Mouse (Mus musculus): ENCODE results near the gene Grk2. TPM values are rescaled to one million over a fixed set of nuclear protein-coding genes. Genes with fewer than 3 reads are reported as not detected.
"Not testable (repeated sequence)": the region's sequence is repeated elsewhere in the genome, so short reads cannot be mapped to it uniquely, and the experiment has no call there.

The Grk2 gene
- polyA plus RNA-seq, 1 experiment from 2014 or later: 12.4 TPM

DNA sequence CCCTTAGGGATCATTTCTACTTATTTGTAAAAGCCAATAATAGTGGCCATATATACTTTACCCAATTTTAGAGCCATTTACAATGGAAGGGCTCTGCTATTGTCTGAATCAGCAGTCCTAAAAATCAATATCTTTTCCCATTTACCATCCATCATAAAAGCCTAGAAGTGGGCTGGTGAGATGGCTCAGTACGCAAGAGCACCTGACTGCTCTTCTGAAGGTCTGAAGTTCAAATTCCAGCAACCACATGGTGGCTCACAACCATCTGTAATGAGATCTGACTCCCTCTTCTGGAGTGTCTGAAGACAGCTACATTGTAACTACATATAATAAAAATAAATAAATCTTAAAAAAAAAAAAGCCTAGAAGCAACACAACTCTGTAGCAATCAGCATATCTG is 57.3 kb downstream of the Grk2 start:
- not testable (repeated sequence) for ATAC-seq (ENCODE audit: insufficient read depth)

GRCm38 (mm10) chr19:4247010-4247409 is 59.0 kb downstream of the Grk2 start:
- H3K4me3 ChIP-seq (replicated peaks): no peak overlapping the region
- H3K4me2 ChIP-seq: no peak overlapping the region
- no peaks in the 10 kb centered on the region for H3K9me3 ChIP-seq (replicated peaks)
- 0 out of 2 replicates have a peak, but pooled peaks cover under 1% of the 10 kb centered on the region for H3K27me3 ChIP-seq
- H3K4me1 ChIP-seq (replicated peaks): no peaks in the 10 kb centered on the region
- no peak overlapping the region for H3K9ac ChIP-seq
- H3K36me3 ChIP-seq (replicated peaks): no peaks in the 10 kb centered on the region
- ATAC-seq (ENCODE audit: insufficient read depth): no peak
- H3K27ac ChIP-seq (replicated peaks): no peak overlapping the region
- 33% methylated on average over 1 of the region's 1 CpGs for WGBS (ENCODE audit: insufficient replicate concordance)

More for the DNA sequence above, 57.3 kb downstream of the Grk2 start:
- H3K36me3 ChIP-seq (replicated peaks); H3K27me3 ChIP-seq; H3K4me1 ChIP-seq (replicated peaks); H3K9me3 ChIP-seq (replicated peaks); H3K4me3 ChIP-seq (replicated peaks); H3K9ac ChIP-seq; H3K4me2 ChIP-seq; H3K27ac ChIP-seq (replicated peaks): not testable (repeated sequence)
- WGBS (ENCODE audit: insufficient replicate concordance): 63% methylated on average over 1 of the region's 1 CpGs

DNA sequence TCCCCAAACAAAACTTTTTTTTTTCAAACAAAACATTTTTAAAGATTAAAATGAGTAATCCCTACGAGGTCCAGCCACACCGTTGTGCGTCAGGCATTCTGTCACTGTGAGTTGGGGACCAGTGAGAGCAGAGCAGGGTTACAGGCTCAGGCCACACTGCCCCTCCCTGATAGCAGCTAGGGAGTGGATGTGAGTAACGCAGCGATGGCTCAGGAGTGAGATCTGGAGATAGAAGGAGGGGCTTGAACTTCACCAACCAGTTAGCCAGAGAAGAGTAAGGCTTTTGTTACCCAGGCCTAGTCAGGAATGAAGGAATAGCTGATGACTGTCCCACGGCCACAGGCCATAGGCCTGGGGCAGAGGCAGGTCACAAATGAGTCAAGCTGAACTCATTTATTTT is 61.2 kb downstream of the Grk2 start:
- H3K4me1 ChIP-seq (replicated peaks): peaks cover 3% of the 10 kb centered on the region
- no peaks in the 10 kb centered on the region for H3K36me3 ChIP-seq (replicated peaks)
- H3K9ac ChIP-seq: no peak overlapping the region
- H3K9me3 ChIP-seq (replicated peaks): no peaks in the 10 kb centered on the region
- H3K4me3 ChIP-seq (replicated peaks): no peak overlapping the region
- no peak overlapping the region for H3K4me2 ChIP-seq
- H3K27me3 ChIP-seq: no peaks in the 10 kb centered on the region
- no peak overlapping the region for H3K27ac ChIP-seq (replicated peaks)
- WGBS (ENCODE audit: insufficient replicate concordance): 61% methylated on average over 6 of the region's 6 CpGs
- ATAC-seq (ENCODE audit: insufficient read depth): no peak

GRCm38 (mm10) chr19:4242416-4242815 is 63.6 kb downstream of the Grk2 start:
- no peaks in the 10 kb centered on the region for H3K27me3 ChIP-seq
- H3K4me2 ChIP-seq: no peak overlapping the region
- no peak overlapping the region for H3K9ac ChIP-seq
- no peak overlapping the region for H3K27ac ChIP-seq (replicated peaks)
- no peaks in the 10 kb centered on the region for H3K36me3 ChIP-seq (replicated peaks)
- 48% methylated on average over 3 of the region's 3 CpGs for WGBS (ENCODE audit: insufficient replicate concordance)
- peaks cover 4% of the 10 kb centered on the region for H3K4me1 ChIP-seq (replicated peaks)
- no peak overlapping the region for H3K4me3 ChIP-seq (replicated peaks)
- no peak for ATAC-seq (ENCODE audit: insufficient read depth)
- H3K9me3 ChIP-seq (replicated peaks): no peaks in the 10 kb centered on the region

DNA sequence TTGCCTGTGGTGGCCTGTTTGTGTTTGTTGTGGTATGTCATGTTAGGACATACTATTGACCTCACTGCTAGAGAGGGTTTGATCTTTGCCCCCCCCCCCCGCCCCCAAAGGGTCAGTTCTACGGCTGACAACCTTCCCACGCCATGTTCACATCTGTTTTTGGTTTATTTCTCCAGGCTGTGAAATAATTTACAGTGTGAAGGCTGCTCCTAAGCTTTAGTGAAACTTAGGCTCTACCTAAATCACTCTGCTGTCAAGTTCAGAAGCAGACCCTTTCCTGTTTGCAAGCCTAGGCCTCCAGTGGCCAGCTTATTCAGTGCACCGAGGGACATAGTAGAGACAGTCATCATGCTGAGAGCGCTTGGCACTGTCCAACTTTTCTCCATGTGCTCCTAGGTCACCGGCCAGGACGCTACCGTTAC is 65.8 kb downstream of the Grk2 start:
- H3K4me3 ChIP-seq (replicated peaks): no peak overlapping the region
- no peaks in the 10 kb centered on the region for H3K36me3 ChIP-seq (replicated peaks)
- no peak for ATAC-seq (ENCODE audit: insufficient read depth)
- peaks cover 4% of the 10 kb centered on the region for H3K4me1 ChIP-seq (replicated peaks)
- H3K27ac ChIP-seq (replicated peaks): no peak overlapping the region
- no peaks in the 10 kb centered on the region for H3K9me3 ChIP-seq (replicated peaks)
- 45% methylated on average over 8 of the region's 8 CpGs for WGBS (ENCODE audit: insufficient replicate concordance)
- H3K4me2 ChIP-seq: no peak overlapping the region
- H3K9ac ChIP-seq: no peak overlapping the region
- no peaks in the 10 kb centered on the region for H3K27me3 ChIP-seq

Small RNAs within 50 kb of the gene (microRNA-seq; reads per million reads assigned to microRNA genes)
- not detected for gene Mir6985

Other genes with a start within 250 kb of the Grk2 start
- gene Gstp3, start 246.7 kb downstream of the Grk2 start, polyA plus RNA-seq (2015; fragmentation: Nextera tagmentation; extraction: Ambion mirVana): 77.6 and 97.4 TPM in 2 replicates
- 0.29 and 0.38 TPM in 2 replicates for gene Cabp2, start 224.6 kb downstream of the Grk2 start, polyA plus RNA-seq (2015; fragmentation: Nextera tagmentation; extraction: Ambion mirVana)
- gene Cdk2ap2, start 209.0 kb downstream of the Grk2 start, polyA plus RNA-seq (2015; fragmentation: Nextera tagmentation; extraction: Ambion mirVana): 115 and 127 TPM in 2 replicates
- 6.0 and 7.9 TPM in 2 replicates for gene Pitpnm1, start 206.2 kb downstream of the Grk2 start, polyA plus RNA-seq (2015; fragmentation: Nextera tagmentation; extraction: Ambion mirVana)
- 35.8 and 38.3 TPM in 2 replicates for gene Aip, start 180.4 kb downstream of the Grk2 start, polyA plus RNA-seq (2015; fragmentation: Nextera tagmentation; extraction: Ambion mirVana)
- gene Gpr152, start 166.4 kb downstream of the Grk2 start, polyA plus RNA-seq (2015; fragmentation: Nextera tagmentation; extraction: Ambion mirVana): not detected in 2 replicates
- 0.13 TPM in 2 replicates for gene Cabp4, start 162.2 kb downstream of the Grk2 start, polyA plus RNA-seq (2015; fragmentation: Nextera tagmentation; extraction: Ambion mirVana)
- gene Coro1b, start 157.6 kb downstream of the Grk2 start, polyA plus RNA-seq (2015; fragmentation: Nextera tagmentation; extraction: Ambion mirVana): 71.8 and 77.5 TPM in 2 replicates
- 15.6 and 17.5 TPM in 2 replicates for gene Ptprcap, start 152.6 kb downstream of the Grk2 start, polyA plus RNA-seq (2015; fragmentation: Nextera tagmentation; extraction: Ambion mirVana)
- gene Rps6kb2, start 142.9 kb downstream of the Grk2 start, polyA plus RNA-seq (2015; fragmentation: Nextera tagmentation; extraction: Ambion mirVana): 32.8 and 34.2 TPM in 2 replicates
- 0.64 and 0.76 TPM in 2 replicates for gene Carns1, start 130.7 kb downstream of the Grk2 start, polyA plus RNA-seq (2015; fragmentation: Nextera tagmentation; extraction: Ambion mirVana)
- 5.5 and 7.0 TPM in 2 replicates for gene Tbc1d10c, start 114.9 kb downstream of the Grk2 start, polyA plus RNA-seq (2015; fragmentation: Nextera tagmentation; extraction: Ambion mirVana)
- 414 and 425 TPM in 2 replicates for gene Ppp1ca, start 114.2 kb downstream of the Grk2 start, polyA plus RNA-seq (2015; fragmentation: Nextera tagmentation; extraction: Ambion mirVana)
- 15.6 and 16.5 TPM in 2 replicates for gene Rad9a, start 104.6 kb downstream of the Grk2 start, polyA plus RNA-seq (2015; fragmentation: Nextera tagmentation; extraction: Ambion mirVana)
- 0.38 and 0.56 TPM in 2 replicates for gene Clcf1, start 92.0 kb downstream of the Grk2 start, polyA plus RNA-seq (2015; fragmentation: Nextera tagmentation; extraction: Ambion mirVana)
- not detected in 2 replicates for gene AC109138.7, start 91.9 kb downstream of the Grk2 start, polyA plus RNA-seq (2015; fragmentation: Nextera tagmentation; extraction: Ambion mirVana)
- gene Pold4, start 74.3 kb downstream of the Grk2 start, polyA plus RNA-seq (2015; fragmentation: Nextera tagmentation; extraction: Ambion mirVana): 13.1 and 15.0 TPM in 2 replicates
- 2.0 and 2.3 TPM in 2 replicates for gene Ssh3, start 37.0 kb downstream of the Grk2 start, polyA plus RNA-seq (2015; fragmentation: Nextera tagmentation; extraction: Ambion mirVana)
- 0.90 and 1.5 TPM in 2 replicates for gene Ankrd13d, start 23.1 kb downstream of the Grk2 start, polyA plus RNA-seq (2015; fragmentation: Nextera tagmentation; extraction: Ambion mirVana)
- gene Kdm2a, start 92.1 kb upstream of the Grk2 start, polyA plus RNA-seq (2015; fragmentation: Nextera tagmentation; extraction: Ambion mirVana): 12.9 and 13.1 TPM in 2 replicates
- 7.9 and 8.5 TPM in 2 replicates for gene Rhod, start 133.2 kb upstream of the Grk2 start, polyA plus RNA-seq (2015; fragmentation: Nextera tagmentation; extraction: Ambion mirVana)
- gene Syt12, start 171.2 kb upstream of the Grk2 start, polyA plus RNA-seq (2015; fragmentation: Nextera tagmentation; extraction: Ambion mirVana): 0.12 and 0.33 TPM in 2 replicates
- gene 2010003K11Rik, start 192.4 kb upstream of the Grk2 start, polyA plus RNA-seq (2015; fragmentation: Nextera tagmentation; extraction: Ambion mirVana): 0.09 TPM in 1 of 2 replicates, not detected in the other
- gene Pcx, start 204.2 kb upstream of the Grk2 start, polyA plus RNA-seq (2015; fragmentation: Nextera tagmentation; extraction: Ambion mirVana): 56.3 and 79.3 TPM in 2 replicates

All from liver, embryonic 15.5 days (tissue).